Mouse (Mus musculus) G1E (cell line): ENCODE results near the gene Actn2.

Experiments
- CTCF ChIP-seq: IDR thresholded peaks from 2 replicates; pipeline ENCODE4 v1.5.1; 2012; ENCODE audit warnings: low read depth, low read length, inconsistent platforms, mixed read lengths
- GATA1 ChIP-seq: IDR thresholded peaks from 2 replicates; pipeline ENCODE4 v1.6.1; 2012; ENCODE audit warnings: borderline replicate concordance, low read length, inconsistent platforms, mixed read lengths
- POLR2AphosphoS5 ChIP-seq: IDR thresholded peaks from 2 replicates; pipeline ENCODE4 v1.6.1; 2012; ENCODE audit warnings: low read depth, low read length, inconsistent platforms; ENCODE audit not compliant: insufficient replicate concordance
- TAL1 ChIP-seq: conservative IDR thresholded peaks from 2 replicates; pipeline ENCODE4 v1.6.1; 2012; ENCODE audit warnings: low read depth, low read length, inconsistent platforms, mixed read lengths

GRCm38 (mm10) chr13:12284528-12284927 is 56.0 kb downstream of the Actn2 start:
- no peak for TF ChIP-seq CTCF
- TF ChIP-seq TAL1, result no peak
- no peak for TF ChIP-seq GATA1
- TF ChIP-seq POLR2AphosphoS5, result no peak
